Mouse (Mus musculus): ENCODE measurements around the gene Gm5134. TPM values are rescaled to one million over a fixed set of nuclear protein-coding genes. Genes with fewer than 3 reads are reported as not detected.

The Gm5134 gene
- total and polyA plus RNA-seq, 3 experiments: not detected

DNA sequence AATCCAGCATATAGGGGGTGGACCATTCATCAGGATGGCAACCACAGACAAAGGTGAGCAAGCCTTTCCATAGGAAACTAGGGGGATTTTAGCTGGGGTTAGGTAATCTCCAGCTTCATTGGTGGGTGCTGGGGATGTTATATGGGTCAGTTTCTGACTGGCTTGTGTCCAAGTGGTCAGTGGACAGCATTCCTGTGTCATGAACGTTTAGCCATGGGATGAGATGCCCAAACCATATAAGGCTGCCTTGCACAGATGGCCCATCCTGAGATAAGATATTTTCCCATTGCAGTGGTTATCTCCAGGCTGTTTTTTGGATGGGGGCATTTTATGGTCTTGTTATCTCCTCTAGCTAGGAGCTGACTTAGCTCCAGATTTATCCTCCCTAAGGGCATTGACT lies 92.4 kb downstream of the Gm5134 start:
- DNase-seq (ENCODE audit: low spot score): no peak
- no peak for TF ChIP-seq TAL1 (conservative IDR thresholded peaks at IDR 0.05; ENCODE audit: low read depth, low read length)
- TF ChIP-seq GATA2 (IDR thresholded peaks at IDR 0.05; ENCODE audit: borderline replicate concordance, low read depth, low read length): no peak
- TF ChIP-seq GATA1 (IDR thresholded peaks at IDR 0.05; ENCODE audit: borderline replicate concordance, low read length): no peak
- TF ChIP-seq POLR2AphosphoS5 (IDR thresholded peaks at IDR 0.05; ENCODE audit: insufficient replicate concordance, low read depth, low read length): no peak
- TF ChIP-seq CTCF (IDR thresholded peaks at IDR 0.05; ENCODE audit: low read depth, low read length): no peak
- no peak for ATAC-seq (ENCODE audit: extremely low read depth, insufficient number of reproducible peaks, low FRiP score, poor library complexity, severe bottlenecking)
- Histone ChIP-seq H3K27me3 (ENCODE audit: insufficient read depth, low read length) (0 out of 2 replicates have a peak, but pooled peaks cover 2% of the 10 kb centered on the region), H3K36me3 (replicated peaks) (peaks cover 16% of the 10 kb centered on the region), H3K9me3 (replicated peaks) (no peaks in the 10 kb centered on the region), H3K4me1 (ENCODE audit: insufficient read depth, low read depth, low read length) (no peaks in the 10 kb centered on the region), H3K4me3 (ENCODE audit: low read depth, low read length) (no peak overlapping the region)

DNA sequence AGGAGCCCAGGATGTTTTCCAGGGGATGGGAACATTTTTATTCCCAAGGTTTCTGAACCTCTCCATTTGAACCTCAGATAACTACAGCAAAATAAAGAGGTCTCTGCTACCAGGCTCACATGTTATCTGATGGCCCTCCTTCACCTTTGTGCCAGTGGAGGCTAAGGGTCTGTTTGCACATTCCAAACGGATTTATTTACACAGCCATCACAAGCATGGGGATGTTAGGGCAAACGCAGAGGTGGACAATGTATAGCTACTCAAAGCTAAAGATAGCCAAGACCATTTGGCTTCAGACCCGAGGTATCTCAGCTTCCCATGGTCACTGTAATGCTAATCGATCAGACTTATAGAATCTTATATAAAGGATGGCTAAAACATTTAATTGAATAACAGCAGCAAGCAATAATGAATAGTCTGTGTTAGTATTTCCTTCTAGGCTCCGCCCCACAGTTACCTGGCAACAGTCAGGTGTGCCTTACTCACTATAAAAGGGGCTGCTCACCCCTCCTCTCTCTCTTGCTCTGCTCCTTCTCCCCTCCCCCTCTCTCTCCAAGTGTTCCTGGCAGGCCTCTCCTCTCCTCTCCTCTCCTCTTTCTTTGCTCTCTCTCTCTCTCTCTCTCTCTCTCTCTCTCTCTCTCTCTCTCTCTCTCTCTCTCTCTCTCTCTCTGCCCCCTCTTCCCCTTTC lies 93.0 kb downstream of the Gm5134 start:
- Histone ChIP-seq H3K36me3 (replicated peaks) (peaks cover 16% of the 10 kb centered on the region), H3K4me3 (ENCODE audit: low read depth, low read length) (no peak overlapping the region)

DNA sequence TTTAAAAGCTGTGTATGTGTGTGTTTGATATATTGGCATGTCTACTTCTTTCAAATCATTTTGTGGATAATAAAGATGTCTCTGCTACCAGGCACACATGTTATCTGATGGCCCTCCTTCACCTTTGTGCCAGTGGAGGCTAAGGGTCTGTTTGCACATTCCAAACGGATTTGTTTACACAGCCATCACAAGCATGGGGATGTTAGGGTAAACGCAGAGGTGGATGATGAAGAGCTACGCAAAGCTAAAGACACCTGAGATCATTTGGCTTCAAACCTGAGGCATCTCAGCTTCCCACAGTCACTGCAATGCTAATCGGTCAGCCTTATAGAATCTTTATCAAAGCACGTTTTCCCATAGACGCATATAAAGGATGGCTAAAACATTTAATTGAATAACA lies 94.7 kb downstream of the Gm5134 start:
- Histone ChIP-seq H3K9me3 (replicated peaks) (no peaks in the 10 kb centered on the region), H3K4me3 (ENCODE audit: low read depth, low read length) (no peak overlapping the region), H3K36me3 (replicated peaks) (peaks cover 6% of the 10 kb centered on the region), H3K27me3 (ENCODE audit: insufficient read depth, low read length) (0 out of 2 replicates have a peak, but pooled peaks cover 2% of the 10 kb centered on the region), H3K4me1 (ENCODE audit: insufficient read depth, low read depth, low read length) (no peaks in the 10 kb centered on the region)
- TF ChIP-seq GATA2 (IDR thresholded peaks at IDR 0.05; ENCODE audit: borderline replicate concordance, low read depth, low read length): no peak
- no peak for TF ChIP-seq POLR2AphosphoS5 (IDR thresholded peaks at IDR 0.05; ENCODE audit: insufficient replicate concordance, low read depth, low read length)
- no peak for TF ChIP-seq GATA1 (IDR thresholded peaks at IDR 0.05; ENCODE audit: borderline replicate concordance, low read length)
- no peak for TF ChIP-seq TAL1 (conservative IDR thresholded peaks at IDR 0.05; ENCODE audit: low read depth, low read length)
- TF ChIP-seq CTCF (IDR thresholded peaks at IDR 0.05; ENCODE audit: low read depth, low read length): no peak
- ATAC-seq (ENCODE audit: extremely low read depth, insufficient number of reproducible peaks, low FRiP score, poor library complexity, severe bottlenecking) (no peak), DNase-seq (ENCODE audit: low spot score) (no peak)

More for the DNA sequence above, 93.0 kb downstream of the Gm5134 start:
- DNase-seq (ENCODE audit: low spot score): no peak
- Histone ChIP-seq H3K9me3 (replicated peaks) (no peaks in the 10 kb centered on the region), H3K27me3 (ENCODE audit: insufficient read depth, low read length) (0 out of 2 replicates have a peak, but pooled peaks cover 2% of the 10 kb centered on the region), H3K4me1 (ENCODE audit: insufficient read depth, low read depth, low read length) (no peaks in the 10 kb centered on the region)
- TF ChIP-seq GATA2 (IDR thresholded peaks at IDR 0.05; ENCODE audit: borderline replicate concordance, low read depth, low read length): no peak
- ATAC-seq (ENCODE audit: extremely low read depth, insufficient number of reproducible peaks, low FRiP score, poor library complexity, severe bottlenecking): no peak

DNA sequence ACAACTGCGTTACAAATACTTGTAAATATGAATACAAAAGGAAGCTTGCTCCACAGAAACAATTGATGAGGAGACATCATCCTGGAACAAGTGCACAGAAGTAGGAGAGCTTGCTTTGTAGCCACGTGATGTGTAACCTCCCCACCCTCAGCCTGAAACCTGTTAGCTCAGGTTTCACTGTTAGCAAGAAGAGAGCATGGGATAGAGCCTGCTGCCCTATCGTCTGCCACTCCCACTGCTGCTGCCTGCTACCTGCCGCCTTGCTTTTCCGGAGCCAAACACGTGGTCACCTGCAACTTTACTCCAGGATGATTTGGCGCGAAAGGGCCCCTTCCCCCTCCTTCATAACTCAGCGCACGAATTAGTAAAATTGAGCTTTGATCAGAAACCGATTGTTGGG lies 97.5 kb downstream of the Gm5134 start:
- no peaks in the 10 kb centered on the region for H3K4me1 ChIP-seq (ENCODE audit: insufficient read depth, low read depth, low read length)
- no peak overlapping the region for H3K4me3 ChIP-seq (ENCODE audit: low read depth, low read length)

More for the DNA sequence above, 97.5 kb downstream of the Gm5134 start:
- Histone ChIP-seq H3K27me3 (ENCODE audit: insufficient read depth, low read length) (0 out of 2 replicates have a peak, but pooled peaks cover 4% of the 10 kb centered on the region), H3K36me3 (replicated peaks) (no peaks in the 10 kb centered on the region), H3K9me3 (replicated peaks) (no peaks in the 10 kb centered on the region)
- no peak for DNase-seq (ENCODE audit: low spot score)
- no peak for TF ChIP-seq TAL1 (conservative IDR thresholded peaks at IDR 0.05; ENCODE audit: low read depth, low read length)
- no peak for TF ChIP-seq GATA1 (IDR thresholded peaks at IDR 0.05; ENCODE audit: borderline replicate concordance, low read length)
- TF ChIP-seq POLR2AphosphoS5 (IDR thresholded peaks at IDR 0.05; ENCODE audit: insufficient replicate concordance, low read depth, low read length): no peak
- no peak for TF ChIP-seq GATA2 (IDR thresholded peaks at IDR 0.05; ENCODE audit: borderline replicate concordance, low read depth, low read length)
- TF ChIP-seq CTCF (IDR thresholded peaks at IDR 0.05; ENCODE audit: low read depth, low read length): no peak
- ATAC-seq (ENCODE audit: extremely low read depth, insufficient number of reproducible peaks, low FRiP score, poor library complexity, severe bottlenecking): no peak

Other genes with a start within 250 kb of the Gm5134 start
- gene Cabin1, start 190.2 kb upstream of the Gm5134 start, total RNA-seq (2014; fragmentation: Nextera tagmentation): 96.5 and 108 TPM in 2 replicates
- 28.9 and 30.5 TPM in 2 replicates for gene Cabin1, start 190.2 kb upstream of the Gm5134 start, total RNA-seq (2017)
- gene Cabin1, start 190.2 kb upstream of the Gm5134 start, polyA plus RNA-seq (2012): 74.0 and 78.7 TPM in 2 replicates
- 10.8 and 11.9 TPM in 2 replicates for gene Ddt, start 181.1 kb upstream of the Gm5134 start, total RNA-seq (2014; fragmentation: Nextera tagmentation)
- 73.2 and 74.6 TPM in 2 replicates for gene Ddt, start 181.1 kb upstream of the Gm5134 start, total RNA-seq (2017)
- gene Ddt, start 181.1 kb upstream of the Gm5134 start, polyA plus RNA-seq (2012): 74.6 and 108 TPM in 2 replicates
- gene Gm20441, start 173.6 kb upstream of the Gm5134 start, total RNA-seq (2014; fragmentation: Nextera tagmentation): not detected in 2 replicates
- gene Gm20441, start 173.6 kb upstream of the Gm5134 start, total RNA-seq (2017): not detected in 2 replicates
- not detected in 2 replicates for gene Gm20441, start 173.6 kb upstream of the Gm5134 start, polyA plus RNA-seq (2012)
- gene Gstt3, start 173.1 kb upstream of the Gm5134 start, total RNA-seq (2014; fragmentation: Nextera tagmentation): 0.39 TPM in 1 of 2 replicates, not detected in the other
- 0.49 and 1.1 TPM in 2 replicates for gene Gstt3, start 173.1 kb upstream of the Gm5134 start, total RNA-seq (2017)
- gene Gstt3, start 173.1 kb upstream of the Gm5134 start, polyA plus RNA-seq (2012): 0.18 and 0.24 TPM in 2 replicates
- not detected in 2 replicates for gene Gstt1, start 155.9 kb upstream of the Gm5134 start, total RNA-seq (2014; fragmentation: Nextera tagmentation)
- gene Gstt1, start 155.9 kb upstream of the Gm5134 start, total RNA-seq (2017): 0.22 and 1.9 TPM in 2 replicates
- gene Gstt1, start 155.9 kb upstream of the Gm5134 start, polyA plus RNA-seq (2012): 0.07 TPM in 1 of 2 replicates, not detected in the other
- gene Gstt4, start 132.0 kb upstream of the Gm5134 start, total RNA-seq (2014; fragmentation: Nextera tagmentation): not detected in 2 replicates
- gene Gstt4, start 132.0 kb upstream of the Gm5134 start, total RNA-seq (2017): not detected in 2 replicates
- gene Gstt4, start 132.0 kb upstream of the Gm5134 start, polyA plus RNA-seq (2012): not detected in 2 replicates
- gene Gstt2, start 117.1 kb upstream of the Gm5134 start, total RNA-seq (2014; fragmentation: Nextera tagmentation): 49.2 and 57.0 TPM in 2 replicates
- gene Gstt2, start 117.1 kb upstream of the Gm5134 start, total RNA-seq (2017): 68.9 and 87.8 TPM in 2 replicates
- gene Gstt2, start 117.1 kb upstream of the Gm5134 start, polyA plus RNA-seq (2012): 8.7 and 12.2 TPM in 2 replicates
- 554 and 596 TPM in 2 replicates for gene Mif, start 94.3 kb upstream of the Gm5134 start, total RNA-seq (2014; fragmentation: Nextera tagmentation)
- gene Mif, start 94.3 kb upstream of the Gm5134 start, total RNA-seq (2017): 1,557 and 1,874 TPM in 2 replicates
- gene Mif, start 94.3 kb upstream of the Gm5134 start, polyA plus RNA-seq (2012): 5,079 and 5,707 TPM in 2 replicates
- not detected in 2 replicates for gene Derl3, start 61.1 kb upstream of the Gm5134 start, total RNA-seq (2014; fragmentation: Nextera tagmentation)
- gene Derl3, start 61.1 kb upstream of the Gm5134 start, total RNA-seq (2017): 0.22 TPM in 1 of 2 replicates, not detected in the other
- not detected in 2 replicates for gene Derl3, start 61.1 kb upstream of the Gm5134 start, polyA plus RNA-seq (2012)
- 48.4 and 54.9 TPM in 2 replicates for gene Smarcb1, start 32.9 kb upstream of the Gm5134 start, total RNA-seq (2014; fragmentation: Nextera tagmentation)
- gene Smarcb1, start 32.9 kb upstream of the Gm5134 start, total RNA-seq (2017): 54.9 and 55.7 TPM in 2 replicates
- 254 and 362 TPM in 2 replicates for gene Smarcb1, start 32.9 kb upstream of the Gm5134 start, polyA plus RNA-seq (2012)
- gene Chchd10, start 21.4 kb upstream of the Gm5134 start, total RNA-seq (2014; fragmentation: Nextera tagmentation): 135 and 169 TPM in 2 replicates
- 96.3 and 127 TPM in 2 replicates for gene Chchd10, start 21.4 kb upstream of the Gm5134 start, total RNA-seq (2017)
- 376 and 450 TPM in 2 replicates for gene Chchd10, start 21.4 kb upstream of the Gm5134 start, polyA plus RNA-seq (2012)
- gene Mmp11, start 18.0 kb upstream of the Gm5134 start, total RNA-seq (2014; fragmentation: Nextera tagmentation): not detected in 2 replicates
- 0.11 and 0.12 TPM in 2 replicates for gene Mmp11, start 18.0 kb upstream of the Gm5134 start, total RNA-seq (2017)
- gene Mmp11, start 18.0 kb upstream of the Gm5134 start, polyA plus RNA-seq (2012): 0.08 TPM in 1 of 2 replicates, not detected in the other
- gene Gm867, start 13.8 kb upstream of the Gm5134 start, total RNA-seq (2014; fragmentation: Nextera tagmentation): 3.0 and 45.1 TPM in 2 replicates
- not detected in 2 replicates for gene Gm867, start 13.8 kb upstream of the Gm5134 start, total RNA-seq (2017)
- gene Gm867, start 13.8 kb upstream of the Gm5134 start, polyA plus RNA-seq (2012): not detected in 2 replicates
- gene Vpreb3, start 11.5 kb upstream of the Gm5134 start, total RNA-seq (2014; fragmentation: Nextera tagmentation): not detected in 2 replicates
- not detected in 2 replicates for gene Vpreb3, start 11.5 kb upstream of the Gm5134 start, total RNA-seq (2017)
- gene Vpreb3, start 11.5 kb upstream of the Gm5134 start, polyA plus RNA-seq (2012): not detected in 2 replicates
- 27.2 and 27.8 TPM in 2 replicates for gene Zfp280b, start 78.1 kb downstream of the Gm5134 start, total RNA-seq (2014; fragmentation: Nextera tagmentation)
- gene Zfp280b, start 78.1 kb downstream of the Gm5134 start, total RNA-seq (2017): 9.9 and 11.3 TPM in 2 replicates
- 5.3 and 7.9 TPM in 2 replicates for gene Zfp280b, start 78.1 kb downstream of the Gm5134 start, polyA plus RNA-seq (2012)
- gene Slc5a4b, start 156.4 kb downstream of the Gm5134 start, total RNA-seq (2014; fragmentation: Nextera tagmentation): not detected in 2 replicates
- not detected in 2 replicates for gene Slc5a4b, start 156.4 kb downstream of the Gm5134 start, total RNA-seq (2017)
- not detected in 2 replicates for gene Slc5a4b, start 156.4 kb downstream of the Gm5134 start, polyA plus RNA-seq (2012)
- not detected in 2 replicates for gene Slc5a4a, start 192.9 kb downstream of the Gm5134 start, total RNA-seq (2014; fragmentation: Nextera tagmentation)
- gene Slc5a4a, start 192.9 kb downstream of the Gm5134 start, total RNA-seq (2017): not detected in 2 replicates
- not detected in 2 replicates for gene Slc5a4a, start 192.9 kb downstream of the Gm5134 start, polyA plus RNA-seq (2012)